Mouse (Mus musculus) liver, postnatal 0 days (tissue): Measurements from ENCODE around the gene Rpp25l. TPM values are rescaled to one million over a fixed set of nuclear protein-coding genes. Genes with fewer than 3 reads are reported as not detected.
A peak's percentile ranks its signal among the peaks of the same experiment; 100 is the strongest.

Source experiments
- ATAC-seq: fragments of 200-750 bp; cut with Nextera tagmentation; 2 replicates; pipeline ENCODE4 v1.8.0; 2017; ENCODE audit warnings: mild to moderate bottlenecking, moderate library complexity
- DNase-seq: peaks from one replicate; pipeline ENCODE4 v3.0.0-alpha.2; 2016
- H3K27ac ChIP-seq: fragments of 300-500 bp; sonication (generic); 2 replicates; pipeline ENCODE4 v1.5.1; 2014; ENCODE audit warnings: antibody characterized with exemption, moderate library complexity, mild to moderate bottlenecking, low read depth
- H3K27me3 ChIP-seq: fragments of 300-500 bp; sonication (generic); 2 replicates; pipeline ENCODE4 v1.6.1; 2014; ENCODE audit warnings: low read length, control low read depth, mixed read lengths; ENCODE audit not compliant: insufficient read depth
- H3K36me3 ChIP-seq: fragments of 300-500 bp; sonication (generic); replicated peaks from 2 replicates; pipeline ENCODE4 v1.6.1; 2014; ENCODE audit warnings: mild to moderate bottlenecking, control low read depth, low read length, moderate library complexity, mixed read lengths; ENCODE audit not compliant: insufficient read depth
- H3K4me1 ChIP-seq: fragments of 300-500 bp; sonication (generic); 2 replicates; pipeline ENCODE4 v1.6.1; 2014; ENCODE audit warnings: antibody characterized with exemption, mild to moderate bottlenecking, control low read depth; ENCODE audit not compliant: insufficient read depth
- H3K4me2 ChIP-seq: fragments of 300-500 bp; sonication (generic); 2 replicates; pipeline ENCODE4 v1.6.1; 2014; ENCODE audit warnings: low read depth, mild to moderate bottlenecking, low read length, moderate library complexity, mixed read lengths
- H3K4me3 ChIP-seq: fragments of 300-500 bp; sonication (generic); 2 replicates; pipeline ENCODE4 v1.5.1; 2014; ENCODE audit warnings: low read depth, low read length
- H3K9ac ChIP-seq: fragments of 300-500 bp; sonication (generic); replicated peaks from 2 replicates; pipeline ENCODE4 v1.6.1; 2014; ENCODE audit warnings: mild to moderate bottlenecking, moderate library complexity
- H3K9me3 ChIP-seq: fragments of 300-500 bp; sonication (generic); 2 replicates; pipeline ENCODE4 v1.6.1; 2016; ENCODE audit warnings: mild to moderate bottlenecking, control low read depth, low read length, mixed read lengths
- CTCF ChIP-seq: sonication (generic); IDR thresholded peaks from 2 replicates; pipeline ENCODE4 v1.5.1; 2016; ENCODE audit warnings: antibody characterized with exemption, low read depth
- EP300 ChIP-seq: IDR thresholded peaks from 2 replicates; pipeline ENCODE4 v1.6.1; 2016; ENCODE audit warnings: antibody characterized with exemption, low read depth, mild to moderate bottlenecking
- WGBS: fragments of 180-500 bp; shearing (Covaris S2); extraction: QIAGEN DNeasy Blood & Tissue Kit; methylation state at CpG from one replicate; pipeline ENCODE4 v1.1.7; 2014; ENCODE audit not compliant: insufficient replicate concordance; 5-methylcytosine and 5-hydroxymethylcytosine counted together
- polyA plus RNA-seq: library from polyadenylated mRNA; unstranded; fragments of >200 nt; fragmentation: Nextera tagmentation; extraction: Ambion mirVana; gene quantifications from 2 replicates; pipeline ENCODE4 v1.2.1, GENCODE M21; 2015

Gene Rpp25l
- polyA plus RNA-seq, 1 experiment from 2014 or later = 30.9 TPM

DNA sequence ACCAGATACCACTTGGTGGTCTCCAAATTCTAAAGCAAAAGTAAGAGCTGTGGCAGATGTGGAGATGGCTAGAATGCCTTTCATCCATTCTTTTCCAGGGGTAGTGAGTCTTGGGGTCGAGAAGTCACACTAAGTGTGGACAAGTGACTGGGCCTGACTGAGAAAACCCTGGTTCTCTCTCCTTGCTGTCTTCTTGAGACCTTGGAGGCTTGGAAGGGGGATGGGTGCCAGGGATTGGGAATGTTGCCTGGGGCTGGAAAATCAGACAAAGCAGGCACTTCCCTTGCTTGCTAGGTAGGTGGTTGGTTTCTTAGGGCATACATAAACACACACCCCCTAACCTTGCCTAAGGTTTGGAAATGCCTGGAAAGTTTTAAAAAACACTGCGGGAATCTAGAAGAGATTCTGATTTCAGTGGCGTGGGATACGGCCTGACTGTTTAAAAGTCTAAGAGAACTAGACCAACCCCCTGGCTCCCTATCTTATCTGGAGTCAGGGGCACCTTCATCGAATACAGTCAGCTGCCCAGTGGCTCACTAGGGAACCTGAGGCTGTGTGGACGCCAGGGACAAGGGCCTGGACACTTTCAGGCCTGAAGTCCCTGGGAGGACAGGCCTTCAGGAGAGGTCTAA is 46.4 kb upstream of the Rpp25l start:
- H3K27ac ChIP-seq = peak overlapping the region; percentile 98

DNA sequence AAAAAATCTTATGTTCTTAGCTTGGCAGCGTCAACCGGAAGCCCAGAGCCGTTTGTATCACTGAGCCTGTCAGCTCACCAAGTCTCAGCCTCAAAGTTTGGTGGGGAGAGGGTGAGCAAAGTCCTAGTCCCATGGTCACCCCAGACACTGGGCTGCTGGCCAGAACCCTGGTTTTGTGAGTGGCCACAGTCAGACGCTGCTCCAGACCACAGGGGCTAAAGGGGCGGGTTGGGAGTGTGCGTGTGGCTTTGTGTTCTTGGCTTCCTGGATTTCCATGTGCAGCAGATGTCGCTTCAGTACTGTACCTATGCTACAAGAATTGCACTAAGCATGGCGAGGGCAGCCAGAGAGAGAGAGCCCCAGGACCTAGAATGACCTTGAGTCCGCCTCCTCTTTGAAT is 45.9 kb upstream of the Rpp25l start:
- H3K4me2 ChIP-seq = peak overlapping the region; percentile 70
- peaks cover 41% of the 10 kb centered on the region for H3K4me1 ChIP-seq
- H3K9me3 ChIP-seq = no peaks in the 10 kb centered on the region
- WGBS = 61% methylated on average over 9 of the region's 9 CpGs
- no peaks in the 10 kb centered on the region for H3K27me3 ChIP-seq
- ATAC-seq (peak; percentile 18), DNase-seq (peak; percentile 72)
- peak overlapping the region; percentile 98 for H3K27ac ChIP-seq
- H3K9ac ChIP-seq = no peak overlapping the region
- no peak overlapping the region for H3K4me3 ChIP-seq
- TF ChIP-seq EP300 (0 out of 2 replicates have a peak, but pooled peaks have one; percentile 8), CTCF (no peak)
- H3K36me3 ChIP-seq = peaks cover 12% of the 10 kb centered on the region

More for the DNA sequence above, 46.4 kb upstream of the Rpp25l start:
- Histone ChIP-seq H3K9me3 (no peaks in the 10 kb centered on the region), H3K36me3 (peaks cover 12% of the 10 kb centered on the region), H3K9ac (peak overlapping the region; percentile 39; the same call in 1 of the 2 replicates), H3K4me1 (peaks cover 39% of the 10 kb centered on the region), H3K4me3 (no peak overlapping the region), H3K27me3 (no peaks in the 10 kb centered on the region), H3K4me2 (peak overlapping the region; percentile 70)
- TF ChIP-seq CTCF (no peak), EP300 (no peak)
- 38% methylated on average over 6 of the region's 6 CpGs for WGBS
- ATAC-seq (no peak), DNase-seq (no peak)

DNA sequence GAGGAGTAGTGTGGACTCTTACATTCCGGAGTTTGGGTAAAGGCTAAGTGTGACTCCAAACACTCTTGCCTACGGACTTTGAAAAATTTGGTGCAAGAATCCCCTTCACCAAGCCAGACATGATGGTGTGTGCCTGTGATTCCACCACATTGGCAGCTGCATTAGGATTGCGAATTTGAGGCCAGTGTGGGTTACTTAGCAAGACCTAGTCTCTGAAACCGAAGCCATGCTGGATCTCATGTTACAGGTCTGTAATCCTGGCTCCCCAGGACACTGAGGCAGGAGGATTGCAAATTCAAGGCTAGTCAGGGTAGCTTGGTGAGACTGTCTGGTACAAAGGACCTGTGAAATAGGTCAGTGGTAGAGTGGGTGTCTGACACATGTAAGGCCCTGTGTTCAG is 45.4 kb upstream of the Rpp25l start:
- no peaks in the 10 kb centered on the region for H3K9me3 ChIP-seq
- no peak for ATAC-seq
- H3K36me3 ChIP-seq = peaks cover 12% of the 10 kb centered on the region
- H3K4me1 ChIP-seq = peaks cover 41% of the 10 kb centered on the region
- peak overlapping the region; percentile 98 for H3K27ac ChIP-seq
- H3K4me3 ChIP-seq = no peak overlapping the region
- no peak for DNase-seq
- peak overlapping the region; percentile 31; the same call in 1 of the 2 replicates for H3K9ac ChIP-seq
- no peaks in the 10 kb centered on the region for H3K27me3 ChIP-seq
- TF ChIP-seq EP300 (no peak), CTCF (no peak)
- 86% methylated on average over 4 of the region's 4 CpGs for WGBS
- no peak overlapping the region for H3K4me2 ChIP-seq

DNA sequence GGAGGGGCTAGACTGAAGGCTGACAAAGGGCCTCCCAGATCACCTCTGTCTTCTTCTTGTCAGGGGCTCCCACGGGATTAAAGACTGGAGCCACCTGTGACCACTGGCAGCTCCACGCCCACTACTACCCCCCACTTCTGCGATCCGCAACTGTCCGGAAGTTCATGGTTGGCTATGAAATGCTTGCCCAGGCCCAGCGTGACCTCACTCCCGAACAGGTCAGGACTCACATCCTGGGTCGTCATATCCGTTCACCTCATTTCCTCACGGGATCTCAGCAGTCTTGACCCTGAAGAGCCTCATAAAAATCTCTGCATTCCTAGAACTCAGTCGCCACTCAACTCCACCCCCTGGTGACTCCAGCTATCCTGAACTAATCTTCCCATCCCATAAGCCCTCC is 44.7 kb upstream of the Rpp25l start:
- TF ChIP-seq EP300 (no peak), CTCF (no peak)
- Histone ChIP-seq H3K4me2 (no peak overlapping the region), H3K27ac (peak overlapping the region; percentile 98; the same call in 1 of the 2 replicates), H3K27me3 (no peaks in the 10 kb centered on the region), H3K4me3 (no peak overlapping the region), H3K36me3 (peaks cover 12% of the 10 kb centered on the region), H3K4me1 (peaks cover 41% of the 10 kb centered on the region), H3K9ac (no peak overlapping the region), H3K9me3 (no peaks in the 10 kb centered on the region)
- WGBS = 73% methylated on average over 11 of the region's 11 CpGs
- no peak for ATAC-seq
- DNase-seq = no peak

DNA sequence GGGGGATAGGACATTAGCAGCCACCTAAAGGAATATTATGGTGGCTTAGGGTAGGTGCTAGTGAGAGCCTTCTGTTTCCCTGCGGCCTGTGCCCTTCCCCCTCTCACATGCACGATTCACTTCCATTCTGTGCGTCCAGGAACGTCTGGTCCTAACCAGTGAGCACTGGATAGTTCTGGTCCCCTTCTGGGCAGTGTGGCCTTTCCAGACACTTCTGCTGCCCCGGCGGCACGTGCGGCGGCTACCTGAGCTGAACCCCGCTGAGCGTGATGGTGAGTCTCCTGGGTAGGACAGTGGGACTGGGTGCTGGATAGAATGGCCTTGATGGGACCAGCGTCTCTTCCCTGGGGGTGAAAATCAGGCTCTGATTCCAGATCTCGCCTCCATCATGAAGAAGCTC is 44.0 kb upstream of the Rpp25l start:
- no peak overlapping the region for H3K27ac ChIP-seq
- H3K4me2 ChIP-seq = no peak overlapping the region
- no peak for ATAC-seq
- H3K9me3 ChIP-seq = no peaks in the 10 kb centered on the region
- 85% methylated on average over 13 of the region's 13 CpGs for WGBS
- TF ChIP-seq EP300 = no peak
- no peak overlapping the region for H3K9ac ChIP-seq
- no peak for DNase-seq
- H3K27me3 ChIP-seq = no peaks in the 10 kb centered on the region
- H3K36me3 ChIP-seq = peaks cover 12% of the 10 kb centered on the region
- no peak overlapping the region for H3K4me3 ChIP-seq
- H3K4me1 ChIP-seq = peaks cover 37% of the 10 kb centered on the region

DNA sequence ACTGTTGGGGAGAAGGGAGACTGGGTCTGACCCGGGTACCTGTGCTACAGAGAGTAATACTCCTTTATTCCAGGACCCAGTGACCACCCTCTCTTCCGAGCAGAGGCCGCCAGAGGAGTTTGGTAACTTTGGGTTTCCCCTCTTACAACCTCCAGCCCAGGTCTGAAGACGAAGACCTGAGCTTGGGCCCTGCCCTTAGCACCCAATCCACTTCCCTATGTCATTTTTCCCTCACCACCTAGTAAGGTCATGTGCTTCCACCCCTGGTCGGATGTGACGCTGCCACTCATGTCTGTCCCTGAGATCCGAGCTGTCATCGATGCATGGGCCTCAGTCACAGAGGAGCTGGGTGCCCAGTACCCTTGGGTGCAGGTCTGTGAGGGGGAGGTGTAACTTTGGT is 43.1 kb upstream of the Rpp25l start:
- ATAC-seq (no peak), DNase-seq (no peak)
- Histone ChIP-seq H3K36me3 (peaks cover 12% of the 10 kb centered on the region), H3K9me3 (no peaks in the 10 kb centered on the region), H3K27me3 (no peaks in the 10 kb centered on the region), H3K4me3 (peak overlapping the region; percentile 61), H3K9ac (peak overlapping the region; percentile 78), H3K4me1 (peaks cover 29% of the 10 kb centered on the region), H3K27ac (no peak overlapping the region), H3K4me2 (peak overlapping the region; percentile 82)
- TF ChIP-seq CTCF (no peak), EP300 (no peak)
- 70% methylated on average over 8 of the region's 8 CpGs for WGBS
